Mouse (Mus musculus) regulatory T cell (primary cell): Measurements from ENCODE around the gene Colca2.

Experiments
- in situ Hi-C: fragments of 300-600 bp; cut with MboI, MseI; formaldehyde crosslinking; loops from one replicate; pipeline ENCODE4 v1.15.1; 2025; ENCODE audit warnings: high pct_unique_total_duplicates

The Colca2 gene

DNA sequence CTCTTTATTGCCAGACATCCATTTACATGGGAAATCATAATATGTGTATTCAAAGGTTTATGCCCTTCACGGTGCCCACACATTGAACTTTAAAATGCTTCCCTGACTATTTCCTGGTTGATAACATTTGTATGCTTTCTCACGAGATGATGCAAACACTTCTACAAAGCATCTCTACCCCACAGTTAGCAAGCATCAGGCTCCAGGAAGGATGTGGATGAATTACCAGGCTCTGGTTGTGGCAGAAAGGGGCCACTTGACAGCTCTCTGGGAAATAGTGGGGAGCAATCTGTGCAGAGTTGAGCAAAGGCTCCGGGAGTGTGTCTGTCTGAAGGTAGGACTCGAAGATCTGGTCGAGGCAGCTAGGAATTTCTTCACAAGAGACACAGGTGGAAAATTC is 6.3 kb downstream of the Colca2 start:
- in situ Hi-C loops, result no loop called here

DNA sequence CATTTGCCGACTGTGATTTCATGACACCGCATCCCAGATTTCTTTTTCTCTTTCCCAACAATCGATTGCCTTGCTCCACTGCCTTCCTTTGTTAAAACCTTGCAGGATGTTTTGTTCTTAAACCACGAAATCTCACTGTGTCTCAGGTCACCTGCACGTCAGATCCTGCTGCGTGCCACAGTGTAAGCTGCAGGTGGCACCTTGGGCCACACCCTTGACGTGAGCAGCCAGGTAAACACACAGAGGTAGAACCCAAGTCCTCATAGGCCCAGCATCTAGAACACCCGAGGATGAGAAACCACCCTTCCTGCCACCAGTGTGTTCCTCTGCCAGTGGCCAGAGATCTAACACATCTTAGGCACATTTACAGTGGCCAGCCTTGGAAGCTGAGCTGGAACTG is 7.3 kb downstream of the Colca2 start:
- in situ Hi-C loops, result no loop called here

DNA sequence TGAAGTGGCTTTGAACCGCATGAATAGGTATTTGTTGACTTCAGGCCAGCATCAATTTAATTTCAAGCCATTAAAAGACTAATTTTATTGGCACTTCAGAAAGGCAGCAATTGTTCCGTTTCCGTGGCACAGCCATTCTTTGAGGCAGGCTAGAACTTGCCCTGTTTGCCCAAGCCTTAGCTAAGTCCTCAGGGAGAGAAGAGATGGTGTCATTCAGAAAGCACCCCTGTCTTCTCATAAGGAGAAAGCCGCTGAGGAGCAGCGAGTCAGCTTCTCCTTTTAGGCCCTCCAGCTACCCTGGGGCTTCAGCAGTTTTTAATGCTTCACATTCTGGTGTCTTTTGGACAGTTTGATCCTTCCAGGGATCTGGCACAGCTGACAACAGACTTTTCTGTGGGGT is 9.5 kb downstream of the Colca2 start:
- in situ Hi-C loops, result no loop called here

DNA sequence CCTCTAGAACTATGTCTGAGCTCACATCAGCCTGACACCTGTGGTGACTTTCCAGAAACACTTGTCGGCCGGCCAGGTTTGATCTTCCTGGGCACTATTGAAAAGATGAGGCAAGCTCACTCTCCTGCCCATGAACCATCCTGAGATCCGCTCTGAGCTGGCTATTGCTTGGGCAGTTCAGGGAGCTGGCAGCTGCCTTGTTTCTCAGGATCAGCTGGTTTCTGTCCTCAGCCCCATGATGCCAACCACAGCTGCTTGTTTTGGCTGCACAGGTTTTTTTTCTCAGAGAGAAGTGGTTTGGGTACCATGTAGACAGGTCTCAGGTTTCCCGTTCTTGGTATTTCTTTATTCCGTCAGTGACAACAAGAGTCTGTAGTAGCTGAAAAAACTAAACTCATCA is 19.9 kb downstream of the Colca2 start:
- in situ Hi-C loops, result no loop called here

DNA sequence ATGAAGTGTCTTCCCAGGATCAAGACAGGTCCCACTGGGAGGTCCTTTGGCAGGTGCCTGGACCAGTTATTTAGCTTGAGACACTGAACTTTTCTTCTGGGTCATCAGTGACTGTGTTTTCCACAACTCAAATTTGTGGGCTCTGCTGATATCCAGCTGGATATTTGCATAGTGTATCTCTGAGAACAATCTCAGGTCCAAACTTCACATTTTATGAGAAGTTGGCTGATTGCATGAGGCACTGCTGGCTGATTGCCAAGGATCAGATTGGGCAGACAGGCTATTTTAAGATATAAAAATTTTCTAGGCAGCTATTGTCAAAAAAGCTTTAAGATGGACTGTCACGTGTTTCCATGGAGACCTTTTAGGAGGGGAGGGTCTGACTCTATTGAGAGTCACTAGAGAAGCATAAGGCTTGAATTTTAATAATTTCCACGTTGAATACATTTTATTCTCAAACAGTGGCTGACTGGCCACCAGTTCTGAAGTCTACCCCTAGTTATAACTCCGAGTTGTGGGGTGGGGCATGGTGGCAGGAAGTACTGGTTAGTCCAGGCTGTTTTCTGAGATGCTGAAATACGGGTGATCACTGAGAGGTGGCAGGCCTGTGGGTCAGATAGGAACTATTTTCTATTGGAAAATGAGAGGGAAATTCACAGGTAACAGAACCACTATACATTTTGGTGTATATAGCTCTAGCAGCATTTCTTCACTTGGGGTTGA is 21.4 kb downstream of the Colca2 start:
- in situ Hi-C loops, result no loop called here

DNA sequence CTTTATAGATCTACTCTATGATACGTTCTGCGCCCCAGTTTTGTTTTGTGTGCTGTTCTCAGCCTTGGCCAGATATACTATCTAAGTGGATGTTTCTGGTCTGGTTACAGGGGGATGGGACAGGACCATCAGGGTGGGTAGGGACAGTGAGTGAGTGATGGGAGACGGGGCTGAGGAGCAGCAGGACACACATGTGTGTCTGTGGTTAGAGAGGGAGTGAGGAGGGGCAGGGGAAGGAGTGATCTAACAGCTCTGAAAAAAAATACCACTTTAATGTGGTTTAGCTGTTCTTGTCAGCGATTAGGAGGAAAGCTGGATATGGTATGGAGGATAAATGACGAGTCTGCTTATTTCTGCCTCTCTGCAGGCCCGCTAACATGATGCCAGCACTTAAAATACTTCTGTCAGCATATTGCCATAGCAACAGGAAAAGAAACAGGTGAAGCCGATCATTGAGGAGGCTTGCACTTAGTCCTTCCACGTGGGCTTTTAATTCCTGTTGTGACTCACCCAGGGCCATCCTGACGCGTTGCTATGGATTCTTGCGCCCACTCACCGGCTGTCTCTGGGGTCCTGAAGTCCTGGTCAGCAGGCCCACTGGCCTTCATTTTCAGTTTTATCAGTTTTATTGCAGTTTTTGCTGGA is 39.5 kb downstream of the Colca2 start:
- in situ Hi-C loops, result no loop called here

DNA sequence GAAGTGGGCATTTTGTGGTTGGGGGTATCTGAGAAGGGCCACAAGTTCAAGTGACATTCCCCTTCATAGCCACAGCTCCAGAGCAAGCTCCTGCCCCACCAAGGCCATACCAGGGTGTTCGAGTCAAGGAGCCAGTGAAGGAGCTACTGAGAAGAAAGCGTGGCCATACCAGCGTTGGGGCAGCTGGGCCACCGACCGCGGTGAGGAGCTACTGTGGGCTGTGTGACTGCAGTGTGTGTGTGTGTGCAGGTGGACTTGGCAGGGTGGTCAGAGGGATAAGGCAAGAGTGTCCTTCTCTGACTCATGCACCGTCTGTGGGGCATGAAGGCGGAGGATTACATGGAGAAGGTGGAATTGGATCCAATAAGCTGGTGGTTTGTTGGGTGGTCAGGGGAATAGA is 46.2 kb downstream of the Colca2 start:
- in situ Hi-C loops, result no loop called here

DNA sequence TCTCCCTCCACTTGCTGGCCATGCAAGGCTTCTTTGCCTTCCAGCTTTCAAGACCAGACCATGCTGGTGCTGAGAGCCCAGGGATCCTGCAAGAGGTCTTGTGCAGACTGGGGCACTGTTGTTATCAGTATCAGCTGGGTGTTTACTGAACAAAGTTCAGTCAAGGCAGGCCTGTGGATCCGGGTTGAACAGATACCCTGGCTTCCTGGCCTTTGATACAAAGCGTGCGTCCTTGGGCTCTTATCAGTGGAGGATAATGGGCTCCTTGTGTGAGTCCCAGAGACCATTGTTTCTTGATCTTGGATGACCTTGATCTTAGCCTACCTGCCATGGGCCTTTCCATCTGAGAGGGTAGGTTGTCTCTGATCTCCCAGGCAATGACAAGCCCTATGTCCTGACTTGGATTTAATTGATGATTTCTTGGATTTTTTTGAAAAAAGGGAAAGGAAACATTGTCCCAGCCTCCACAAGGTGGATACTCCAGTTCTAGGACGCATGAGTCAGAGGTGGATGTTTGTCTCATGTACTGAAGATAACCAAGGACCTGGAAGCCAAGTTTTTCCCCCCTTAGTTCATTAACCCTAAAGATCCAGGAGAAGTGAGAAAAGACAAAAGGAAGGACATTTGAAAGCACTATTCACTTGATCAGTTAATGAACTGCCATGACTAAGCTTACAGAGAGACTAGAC is 47.5 kb downstream of the Colca2 start:
- in situ Hi-C loops, result no loop called here

DNA sequence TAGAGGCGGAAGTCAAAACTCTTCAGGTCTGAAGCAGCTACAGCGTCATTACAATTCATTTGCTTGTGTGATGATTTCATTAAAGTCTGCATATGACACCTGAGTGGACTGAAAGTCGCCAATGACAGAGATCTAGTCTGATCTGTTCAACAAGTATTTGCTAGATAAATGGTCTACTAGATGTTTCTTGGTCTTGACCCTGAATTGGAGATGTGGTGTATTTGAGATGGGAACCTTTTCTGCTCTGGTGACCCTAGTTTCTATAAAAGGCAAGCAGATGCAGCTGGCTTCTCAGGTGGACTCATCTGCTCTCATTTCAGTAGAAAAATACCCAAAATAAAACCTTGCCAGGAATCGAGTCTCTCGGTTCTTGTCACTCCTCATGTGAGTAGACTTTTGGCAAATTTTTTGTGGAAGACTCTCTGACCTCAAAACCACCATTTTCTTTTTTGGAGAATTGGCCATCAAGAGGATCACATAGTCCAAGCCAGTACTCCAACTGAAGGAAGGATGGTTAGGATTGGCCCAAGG is 52.7 kb downstream of the Colca2 start:
- in situ Hi-C loops, result no loop called here
